Mouse (Mus musculus) ES-Bruce4 (cell line): ENCODE measurements around the gene Krtcap2.

Source experiments
- CTCF ChIP-seq: IDR thresholded peaks from one replicate; pipeline ENCODE4 v1.8.1; 2011; ENCODE audit warnings: low read depth, low read length
- POLR2A ChIP-seq: IDR thresholded peaks from one replicate; pipeline ENCODE4 v1.8.1; 2011; ENCODE audit warnings: low read length; ENCODE audit not compliant: insufficient read depth

DNA sequence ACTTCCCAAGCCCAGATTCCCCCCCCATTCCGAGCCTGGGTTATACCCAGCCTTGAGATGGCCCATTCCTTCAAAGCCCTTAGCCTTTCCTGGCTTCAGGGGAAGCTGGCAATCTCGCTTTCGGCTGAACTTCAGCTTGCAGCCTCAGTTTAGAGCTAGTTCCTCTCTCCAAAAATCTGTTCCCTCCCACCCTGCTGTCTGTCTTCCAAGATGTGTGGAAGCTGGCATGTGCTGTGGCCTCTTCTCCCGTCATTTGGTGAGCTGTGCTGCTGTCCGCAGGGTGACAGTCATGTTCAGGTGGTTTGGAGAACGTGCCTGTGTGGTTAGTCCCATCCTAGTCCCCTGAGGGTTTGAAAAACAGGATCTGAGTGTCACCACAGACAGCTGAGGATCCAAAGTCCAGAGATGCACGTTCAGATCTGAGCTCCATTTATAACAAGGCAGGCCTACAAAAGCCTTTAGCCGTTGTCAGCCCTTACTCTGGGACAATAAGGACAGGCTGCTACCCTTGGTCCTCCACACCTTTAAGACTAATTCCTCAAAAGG lies 50.0 kb downstream of the Krtcap2 start:
- TF ChIP-seq CTCF = no peak
- no peak for TF ChIP-seq POLR2A
